Mouse (Mus musculus): ENCODE results near the gene Nf2. TPM values are rescaled to one million over a fixed set of nuclear protein-coding genes. Genes with fewer than 3 reads are reported as not detected.

Gene Nf2
- polyA plus RNA-seq, 2 experiments, result 10.7 to 12.1 TPM

- H3K4me3 ChIP-seq (ENCODE audit: insufficient read depth in 1 of 2, low read depth in 2 of 2, low read length in 2 of 2), result no peak overlapping the region
- no peak for DNase-seq (ENCODE audit: low read depth in 3 of 3, low spot score in 3 of 3)
- no peak for ATAC-seq (ENCODE audit: insufficient read depth)
Measured at GRCm38 (mm10) chr11:4854181-4854580, 4.8 kb upstream of the Nf2 start.

GRCm38 (mm10) chr11:4853021-4853420 is 3.7 kb upstream of the Nf2 start:
- no peaks in the 10 kb centered on the region for H3K27me3 ChIP-seq (ENCODE audit: control insufficient read depth, insufficient read depth, low read length)
- no peak overlapping the region for H3K4me3 ChIP-seq (ENCODE audit: insufficient read depth in 1 of 2, low read depth in 2 of 2, low read length in 2 of 2)
- H3K36me3 ChIP-seq (replicated peaks; ENCODE audit: control insufficient read depth, insufficient read depth, low read depth), result no peaks in the 10 kb centered on the region
- no peaks in the 10 kb centered on the region for H3K9me3 ChIP-seq (ENCODE audit: control insufficient read depth, low read length)
- no peak for ATAC-seq (ENCODE audit: insufficient read depth)
- peak; percentile 15; the same call in 1 of the 2 replicates for TF ChIP-seq CTCF (IDR thresholded peaks at IDR 0.05; ENCODE audit: low read depth)
- no peak for TF ChIP-seq EP300 (IDR thresholded peaks at IDR 0.05; ENCODE audit: low read depth)
- H3K27ac ChIP-seq, result no peak overlapping the region
- H3K4me2 ChIP-seq (ENCODE audit: low read depth), result no peak overlapping the region
- no peak for DNase-seq (ENCODE audit: low read depth in 3 of 3, low spot score in 3 of 3)
- H3K9ac ChIP-seq (replicated peaks), result no peak overlapping the region
- no peaks in the 10 kb centered on the region for H3K4me1 ChIP-seq (replicated peaks; ENCODE audit: control insufficient read depth in 2 of 2, insufficient read depth in 2 of 2, low read length in 1 of 2)

More at GRCm38 (mm10) chr11:4854181-4854580, 4.8 kb upstream of the Nf2 start:
- Histone ChIP-seq H3K4me2 (ENCODE audit: low read depth) (no peak overlapping the region), H3K4me1 (replicated peaks; ENCODE audit: control insufficient read depth in 2 of 2, insufficient read depth in 2 of 2, low read length in 1 of 2) (no peaks in the 10 kb centered on the region), H3K9ac (replicated peaks) (no peak overlapping the region), H3K27me3 (ENCODE audit: control insufficient read depth, insufficient read depth, low read length) (no peaks in the 10 kb centered on the region; the same call in 1 of the 2 replicates), H3K9me3 (ENCODE audit: control insufficient read depth, low read length) (no peaks in the 10 kb centered on the region), H3K36me3 (replicated peaks; ENCODE audit: control insufficient read depth, insufficient read depth, low read depth) (no peaks in the 10 kb centered on the region), H3K27ac (no peak overlapping the region)
- 80% methylated on average over 5 of the region's 5 CpGs for WGBS (ENCODE audit: insufficient replicate concordance)
- no peak for TF ChIP-seq EP300 (IDR thresholded peaks at IDR 0.05; ENCODE audit: low read depth)
- TF ChIP-seq CTCF (IDR thresholded peaks at IDR 0.05; ENCODE audit: low read depth), result no peak

- Histone ChIP-seq H3K27me3 (ENCODE audit: control insufficient read depth, insufficient read depth, low read length) (no peaks in the 10 kb centered on the region), H3K4me3 (ENCODE audit: insufficient read depth in 1 of 2, low read depth in 2 of 2, low read length in 2 of 2) (no peak overlapping the region; a peak in 1 of 4 replicates), H3K27ac (no peak overlapping the region), H3K36me3 (replicated peaks; ENCODE audit: control insufficient read depth, insufficient read depth, low read depth) (no peaks in the 10 kb centered on the region), H3K9ac (replicated peaks) (no peak overlapping the region), H3K9me3 (ENCODE audit: control insufficient read depth, low read length) (no peaks in the 10 kb centered on the region), H3K4me2 (ENCODE audit: low read depth) (peak overlapping the region; percentile 86; the same call in 1 of the 2 replicates), H3K4me1 (replicated peaks; ENCODE audit: control insufficient read depth in 2 of 2, insufficient read depth in 2 of 2, low read length in 1 of 2) (peaks cover 0 to 4% of the 10 kb centered on the region in 2 experiments; a peak in 3 of 4 replicates)
- WGBS (ENCODE audit: insufficient replicate concordance), result 80% methylated on average over 2 of the region's 2 CpGs
- ATAC-seq (ENCODE audit: insufficient read depth) (no peak), DNase-seq (ENCODE audit: low read depth in 3 of 3, low spot score in 3 of 3) (no peak)
- TF ChIP-seq CTCF (IDR thresholded peaks at IDR 0.05; ENCODE audit: low read depth) (no peak), EP300 (IDR thresholded peaks at IDR 0.05; ENCODE audit: low read depth) (no peak)
Measured at GRCm38 (mm10) chr11:4850404-4850803, 1.1 kb upstream of the Nf2 start.

GRCm38 (mm10) chr11:4848483-4849248 is 670 bp downstream of the Nf2 start:
- TF ChIP-seq EP300 (IDR thresholded peaks at IDR 0.05; ENCODE audit: low read depth) (no peak), CTCF (IDR thresholded peaks at IDR 0.05; ENCODE audit: low read depth) (peak; percentile 10; the same call in 1 of the 2 replicates)
- DNase-seq (ENCODE audit: low read depth in 3 of 3, low spot score in 3 of 3), result peak; percentile 24 to 40 (median 34)
- peak overlapping the region; percentile 77 for H3K4me2 ChIP-seq (ENCODE audit: low read depth)
- peak overlapping the region; percentile 93 for H3K9ac ChIP-seq (replicated peaks)
- no peaks in the 10 kb centered on the region for H3K27me3 ChIP-seq (ENCODE audit: control insufficient read depth, insufficient read depth, low read length)
- under 1% methylated on average over 50 of the region's 50 CpGs for WGBS (ENCODE audit: insufficient replicate concordance)
- H3K27ac ChIP-seq, result peak overlapping the region; percentile 55
- ATAC-seq (ENCODE audit: insufficient read depth), result peak; percentile 12
- peaks cover 0 to 4% of the 10 kb centered on the region in 2 experiments; a peak in 3 of 4 replicates for H3K4me1 ChIP-seq (replicated peaks; ENCODE audit: control insufficient read depth in 2 of 2, insufficient read depth in 2 of 2, low read length in 1 of 2)
- H3K9me3 ChIP-seq (ENCODE audit: control insufficient read depth, low read length), result no peaks in the 10 kb centered on the region
- peak overlapping the region; percentile 81 to 82 for H3K4me3 ChIP-seq (ENCODE audit: insufficient read depth in 1 of 2, low read depth in 2 of 2, low read length in 2 of 2)
- no peaks in the 10 kb centered on the region for H3K36me3 ChIP-seq (replicated peaks; ENCODE audit: control insufficient read depth, insufficient read depth, low read depth)

GRCm38 (mm10) chr11:4840942-4841526 is 8.3 kb downstream of the Nf2 start:
- TF ChIP-seq CTCF (IDR thresholded peaks at IDR 0.05; ENCODE audit: low read depth) (no peak), EP300 (IDR thresholded peaks at IDR 0.05; ENCODE audit: low read depth) (no peak)

More at GRCm38 (mm10) chr11:4840942-4841526, 8.3 kb downstream of the Nf2 start:
- H3K27me3 ChIP-seq (ENCODE audit: control insufficient read depth, insufficient read depth, low read length), result no peaks in the 10 kb centered on the region
- H3K4me2 ChIP-seq (ENCODE audit: low read depth), result no peak overlapping the region
- H3K36me3 ChIP-seq (replicated peaks; ENCODE audit: control insufficient read depth, insufficient read depth, low read depth), result no peaks in the 10 kb centered on the region
- WGBS (ENCODE audit: insufficient replicate concordance), result 68% methylated on average over 3 of the region's 3 CpGs
- H3K4me1 ChIP-seq (replicated peaks; ENCODE audit: control insufficient read depth in 2 of 2, insufficient read depth in 2 of 2, low read length in 1 of 2), result no peaks in the 10 kb centered on the region; a peak in 1 of 4 replicates
- H3K27ac ChIP-seq, result no peak overlapping the region
- ATAC-seq (ENCODE audit: insufficient read depth), result no peak
- no peak for DNase-seq (ENCODE audit: low read depth in 3 of 3, low spot score in 3 of 3)
- H3K9ac ChIP-seq (replicated peaks), result no peak overlapping the region
- no peak overlapping the region for H3K4me3 ChIP-seq (ENCODE audit: insufficient read depth in 1 of 2, low read depth in 2 of 2, low read length in 2 of 2)
- no peaks in the 10 kb centered on the region for H3K9me3 ChIP-seq (ENCODE audit: control insufficient read depth, low read length)
